Mouse (Mus musculus) spleen, adult 12 weeks (tissue): ENCODE results near the gene Arhgef7.

Experiments
- DNase-seq: peaks from one replicate; pipeline ENCODE4 v3.0.0; 2022; ENCODE audit warnings: low spot score

The Arhgef7 gene

DNA sequence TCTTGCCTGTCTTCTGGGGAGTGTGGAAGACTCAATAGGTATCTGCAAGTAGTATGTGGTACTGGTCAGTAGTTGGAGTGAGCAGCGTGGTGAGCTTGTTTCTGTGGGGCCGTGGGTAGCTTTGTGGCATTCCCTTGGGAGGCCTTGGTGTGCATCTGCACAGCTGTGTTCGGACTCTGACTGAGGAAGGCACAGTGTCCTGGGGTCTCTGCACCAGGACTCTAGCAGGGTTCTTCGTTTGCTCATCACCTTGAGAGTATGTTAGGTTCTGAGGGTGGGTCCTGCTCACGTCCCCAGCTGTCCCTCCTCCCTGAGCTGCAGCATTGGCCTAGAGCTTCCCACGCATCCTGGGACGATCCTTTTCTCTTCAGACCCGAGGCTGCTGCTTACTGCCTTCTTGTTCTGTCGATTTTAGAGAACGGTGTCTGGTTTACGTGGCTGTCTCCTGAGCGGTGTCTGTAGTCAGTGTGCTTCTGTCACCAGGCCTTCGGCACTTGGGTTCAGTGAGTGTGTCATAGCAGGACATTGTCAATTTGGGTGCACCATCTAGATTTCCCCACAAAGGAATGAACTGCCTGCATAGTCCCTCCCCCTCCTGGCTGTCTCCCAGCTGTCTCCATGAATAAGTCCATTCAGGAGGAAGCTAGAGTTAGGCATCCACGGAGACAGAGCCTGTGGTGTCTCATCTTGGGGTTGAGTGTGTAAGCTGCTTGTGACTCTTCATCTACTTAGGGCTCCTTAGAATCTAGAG, 70.4 kb downstream of the Arhgef7 start:
- no peak for DNase-seq

DNA sequence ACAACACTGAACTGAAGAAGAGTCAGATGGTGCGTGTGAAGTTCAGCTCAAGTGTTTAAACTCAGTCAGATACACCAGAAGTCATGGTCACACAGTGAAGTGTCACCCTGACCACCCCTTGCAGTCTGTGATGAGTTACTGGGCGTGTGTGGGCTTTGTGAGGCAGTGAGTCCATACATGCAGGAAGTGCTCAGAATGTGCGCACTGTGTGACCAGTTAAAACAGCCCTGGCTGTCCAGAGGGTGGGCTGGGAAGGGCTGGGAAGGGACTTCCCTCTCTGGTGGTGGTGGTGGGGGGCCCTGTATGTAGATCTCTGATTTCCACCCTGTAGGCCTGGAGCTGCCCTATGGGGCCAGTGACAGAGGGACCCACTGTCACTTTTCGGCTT, 71.0 kb downstream of the Arhgef7 start:
- no peak for DNase-seq

DNA sequence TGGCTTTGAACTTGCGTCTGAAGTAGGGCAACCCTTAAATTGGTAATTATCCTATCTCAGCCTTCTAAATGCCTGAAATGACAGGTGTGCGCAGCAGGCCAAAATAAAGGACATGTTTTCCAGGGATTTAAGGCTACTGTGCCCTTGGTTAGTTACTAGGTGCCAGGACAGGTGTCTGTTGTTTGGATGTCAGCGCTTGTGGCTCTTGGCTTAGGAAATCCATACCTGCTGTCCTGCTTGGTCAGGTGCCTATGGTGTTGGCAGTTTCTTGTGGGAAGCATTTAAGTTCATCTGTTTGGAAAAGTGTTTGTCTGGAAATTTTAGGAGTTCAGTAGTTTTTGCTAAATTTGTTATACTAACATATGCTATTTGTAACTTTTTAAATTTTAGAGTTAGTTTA, 71.6 kb downstream of the Arhgef7 start:
- DNase-seq = no peak

DNA sequence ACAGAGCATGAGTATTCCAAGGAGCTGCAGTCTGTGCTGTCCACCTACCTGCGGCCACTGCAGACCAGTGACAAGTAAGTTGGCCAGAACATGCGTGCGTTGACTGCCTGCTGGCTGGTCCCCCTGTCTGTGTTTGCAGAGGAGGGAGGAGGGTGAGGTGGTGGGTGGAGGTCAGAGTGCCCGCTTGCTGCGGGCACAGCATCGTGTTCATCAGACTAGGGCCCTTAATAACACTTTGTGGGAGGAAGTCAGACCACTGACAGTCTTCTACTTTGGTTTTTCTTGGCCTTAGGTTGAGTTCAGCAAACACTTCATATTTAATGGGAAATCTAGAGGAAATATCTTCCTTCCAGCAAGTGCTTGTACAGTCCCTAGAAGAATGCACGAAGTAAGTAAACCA, 73.0 kb downstream of the Arhgef7 start:
- no peak for DNase-seq

DNA sequence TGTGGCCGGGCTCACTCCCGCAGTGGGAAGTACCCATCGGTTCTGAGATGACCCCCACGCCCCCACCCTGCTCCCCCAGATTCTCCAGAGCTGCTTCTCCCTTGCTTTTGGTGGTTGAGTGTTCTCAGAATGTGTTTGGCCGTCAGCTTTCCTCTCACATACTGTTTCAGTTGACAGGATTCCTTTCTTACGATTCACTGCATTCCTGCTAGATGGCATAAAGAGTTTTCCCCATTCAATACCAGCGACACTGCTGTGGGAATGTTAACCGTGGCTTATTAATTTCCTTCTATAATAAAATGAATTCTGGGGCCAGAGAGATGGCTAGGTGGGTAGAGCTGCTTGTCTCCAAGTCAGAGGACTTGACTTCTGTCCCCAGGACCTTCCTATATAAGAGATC, 74.0 kb downstream of the Arhgef7 start:
- DNase-seq = no peak

DNA sequence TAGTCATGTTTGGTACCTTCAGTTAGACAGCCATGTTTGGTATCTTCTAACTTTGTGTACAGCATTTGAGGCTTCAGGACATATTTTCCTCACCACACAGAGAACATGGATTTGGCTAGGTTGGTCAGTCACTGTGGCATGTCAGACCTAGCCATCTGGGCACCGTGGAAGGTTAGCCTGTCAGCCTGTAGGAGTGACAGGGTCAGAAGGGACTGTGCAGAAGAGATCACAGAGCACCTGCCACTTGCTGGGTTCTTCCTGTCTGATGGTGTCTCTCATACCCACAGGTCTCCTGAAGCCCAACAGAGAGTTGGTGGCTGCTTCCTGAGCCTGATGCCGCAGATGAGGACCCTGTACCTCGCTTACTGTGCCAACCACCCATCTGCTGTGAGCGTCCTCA, 77.4 kb downstream of the Arhgef7 start:
- no peak for DNase-seq

DNA sequence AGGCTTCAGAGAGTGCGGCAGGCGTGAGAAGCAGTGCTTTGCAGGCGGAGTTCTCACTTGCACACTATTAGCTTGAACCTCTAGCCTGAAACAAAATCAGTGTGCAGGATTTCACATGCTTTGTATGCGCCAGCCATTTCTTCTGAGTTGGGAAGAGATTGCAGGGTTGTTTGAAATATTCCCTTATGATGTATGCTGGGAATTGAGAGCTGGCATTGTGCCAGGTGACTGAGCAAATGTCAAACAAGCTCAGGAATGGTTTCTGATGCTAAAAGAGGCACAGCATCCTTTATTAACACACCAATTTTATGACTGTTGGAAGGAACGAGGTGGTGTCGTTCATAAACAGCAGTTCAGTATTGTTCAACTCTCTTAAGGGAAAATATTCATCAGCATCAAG, 78.7 kb downstream of the Arhgef7 start:
- DNase-seq = no peak

DNA sequence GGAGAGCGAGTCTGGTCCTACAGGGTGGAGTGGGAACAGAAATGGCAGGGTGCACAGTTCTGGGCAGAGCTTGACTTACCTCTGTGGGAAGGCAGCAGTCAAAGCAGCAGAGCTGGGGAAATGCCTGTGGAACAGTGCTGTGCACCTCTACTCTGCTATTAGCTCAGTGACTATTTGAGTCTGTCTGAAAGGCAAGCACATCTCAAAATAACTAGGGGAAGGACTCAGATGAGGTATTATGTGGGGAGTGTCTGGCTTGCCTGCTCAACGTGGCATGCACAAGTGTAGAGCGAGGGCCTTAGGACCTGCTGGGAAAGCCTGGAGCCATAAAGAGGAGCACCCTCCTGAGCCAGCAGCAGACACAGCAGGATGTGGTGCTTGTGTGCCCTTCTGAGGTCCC, 79.8 kb downstream of the Arhgef7 start:
- DNase-seq = no peak

DNA sequence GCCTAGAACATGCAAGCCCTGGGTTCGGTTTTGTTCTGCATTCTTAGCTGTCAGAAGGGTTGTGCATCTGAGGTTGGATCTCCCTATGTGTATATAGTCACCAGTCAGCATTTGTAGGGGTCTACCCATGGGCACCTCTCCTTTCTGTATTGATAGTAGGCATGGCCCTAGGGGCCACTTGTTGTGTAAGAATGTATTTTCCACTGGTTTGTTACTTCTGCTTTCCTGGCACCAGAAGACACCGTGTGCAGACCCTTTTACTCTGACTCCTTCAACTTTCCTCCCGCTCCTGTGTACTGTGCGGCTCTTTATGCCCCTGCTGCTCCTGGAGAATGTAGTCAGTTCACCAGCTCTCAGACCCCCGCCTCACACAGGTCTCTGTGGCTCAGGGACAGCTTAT, 80.5 kb downstream of the Arhgef7 start:
- DNase-seq = no peak

DNA sequence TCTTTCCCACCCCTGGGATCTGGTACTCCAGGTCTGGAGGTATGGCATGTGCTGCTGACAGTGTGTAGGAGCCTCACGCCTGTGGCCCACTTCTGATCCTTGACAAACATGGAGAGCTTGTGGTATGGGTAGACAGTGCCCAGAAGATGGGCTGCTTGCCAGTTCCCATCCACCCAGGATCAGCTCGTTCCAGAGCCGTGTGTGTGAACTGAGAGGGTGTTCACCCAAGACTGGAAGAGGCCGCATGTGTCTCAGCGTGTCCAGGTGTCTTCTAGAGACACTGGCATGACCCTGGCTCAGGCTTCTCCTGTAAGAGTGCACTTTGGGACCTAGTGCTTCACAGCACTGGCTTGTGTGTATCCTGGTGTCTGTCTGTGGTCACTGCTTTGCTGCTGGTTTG, 82.9 kb downstream of the Arhgef7 start:
- no peak for DNase-seq

DNA sequence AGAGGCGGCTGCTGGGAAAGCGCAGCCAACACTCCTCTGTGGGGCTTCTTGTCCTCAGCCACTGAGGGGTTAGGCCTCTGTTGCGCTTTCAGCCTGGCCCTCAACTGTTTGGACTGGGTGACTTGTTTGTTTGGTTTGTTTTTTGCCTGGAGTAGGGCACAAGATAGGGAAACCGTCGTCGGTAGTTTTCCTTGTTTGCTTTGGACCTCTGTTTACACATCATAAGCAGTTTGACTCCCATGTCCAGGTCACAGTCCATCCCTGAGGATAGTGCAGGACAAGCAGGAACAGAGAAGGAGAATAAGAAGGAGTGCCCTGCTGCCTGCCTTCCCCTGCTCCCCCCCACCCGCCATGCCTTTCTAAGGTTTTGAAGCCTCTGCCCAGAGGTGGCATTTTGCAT, 86.3 kb downstream of the Arhgef7 start:
- no peak for DNase-seq

DNA sequence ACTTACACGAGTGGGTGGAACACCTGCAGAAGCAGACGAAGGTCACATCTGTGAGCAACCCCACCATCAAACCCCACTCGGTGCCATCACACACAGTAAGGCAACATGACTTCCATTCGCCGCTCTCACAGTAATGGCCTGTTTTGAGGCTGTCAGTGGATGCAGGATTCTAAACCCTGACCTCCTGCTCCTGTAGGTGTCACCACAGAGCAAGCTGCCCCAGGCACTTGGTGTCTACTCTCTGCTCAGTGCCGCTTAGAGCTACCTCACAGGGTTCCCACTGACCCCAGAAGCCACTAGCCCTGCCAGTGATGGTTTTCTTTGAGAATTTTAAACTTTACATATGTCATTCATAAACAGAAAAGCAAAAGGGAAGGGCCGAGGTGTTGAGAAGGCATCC, 87.7 kb downstream of the Arhgef7 start:
- no peak for DNase-seq

DNA sequence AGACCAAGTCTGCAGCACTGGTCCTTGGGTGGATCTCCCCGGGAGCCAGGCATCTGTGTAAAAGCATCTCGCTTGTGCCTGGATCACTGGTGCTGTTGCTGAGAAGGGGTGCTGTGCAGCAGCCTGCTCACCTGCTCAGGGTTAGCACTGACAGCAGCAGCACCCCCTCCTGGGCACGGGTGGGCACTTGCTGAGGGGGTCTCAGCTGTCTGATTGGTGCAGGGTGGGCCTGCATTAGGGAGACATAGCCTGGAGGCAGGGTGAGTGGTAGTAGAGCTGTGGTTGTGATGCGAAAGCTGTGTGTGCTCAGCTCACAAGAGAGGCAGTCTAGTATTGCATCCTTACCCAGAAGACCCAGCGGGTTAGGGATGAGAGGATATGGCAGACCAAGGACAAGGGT, 92.6 kb downstream of the Arhgef7 start:
- no peak for DNase-seq

DNA sequence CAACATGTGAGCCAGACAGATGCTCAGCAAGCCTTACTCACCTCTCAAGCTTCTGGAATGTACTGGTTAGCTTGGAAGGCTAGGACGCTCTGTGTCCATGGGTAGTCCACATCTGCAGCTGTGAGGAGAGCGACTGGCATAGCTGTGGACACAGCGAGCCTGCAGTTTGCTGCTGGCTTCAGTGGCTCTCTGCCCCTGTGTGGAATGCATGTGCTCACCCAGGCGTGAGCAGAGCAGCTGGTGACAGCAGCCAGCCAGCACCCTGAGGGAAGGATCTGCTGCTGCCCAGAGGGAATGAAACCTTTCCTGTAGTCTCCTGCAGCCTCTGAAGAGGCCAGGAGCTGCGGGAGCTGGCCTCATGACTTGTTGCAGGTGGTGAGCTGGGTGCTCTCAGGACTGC, 93.0 kb downstream of the Arhgef7 start:
- no peak for DNase-seq

DNA sequence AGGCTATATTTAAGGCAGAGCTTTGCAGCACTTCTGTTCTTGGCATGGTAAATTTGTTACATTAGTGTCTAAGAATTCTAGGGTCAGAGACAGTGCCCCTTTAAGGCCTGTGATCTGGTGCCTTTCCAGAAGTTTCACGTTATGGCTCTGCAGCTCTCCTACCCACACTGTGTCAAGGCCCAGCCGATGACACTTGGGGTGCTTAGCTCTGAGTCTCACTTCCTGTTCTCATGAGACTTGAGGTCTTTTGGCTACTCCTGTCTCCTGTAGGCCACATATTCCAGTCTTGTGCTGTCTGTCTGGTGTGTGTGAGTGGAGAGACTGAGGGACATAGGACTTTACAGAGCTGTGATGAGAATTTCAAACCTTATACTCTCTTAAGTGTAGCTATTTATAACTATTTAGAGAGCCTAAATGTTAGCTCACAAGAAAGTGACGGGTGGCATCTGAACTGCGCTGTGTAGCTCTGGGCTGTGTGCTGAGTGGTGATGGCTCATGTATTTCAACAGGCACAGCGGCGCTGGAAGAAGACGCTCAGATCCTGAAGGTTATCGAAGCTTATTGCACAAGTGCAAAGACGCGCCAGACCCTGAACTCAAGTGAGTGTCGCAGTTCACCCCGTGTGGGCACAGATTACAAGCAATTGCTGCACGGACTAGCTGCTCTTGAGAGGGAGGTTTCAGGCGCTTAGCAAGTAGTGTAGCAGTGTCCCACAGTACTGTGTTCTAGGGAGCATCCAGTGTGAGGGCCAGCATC, 94.1 kb downstream of the Arhgef7 start:
- no peak for DNase-seq

DNA sequence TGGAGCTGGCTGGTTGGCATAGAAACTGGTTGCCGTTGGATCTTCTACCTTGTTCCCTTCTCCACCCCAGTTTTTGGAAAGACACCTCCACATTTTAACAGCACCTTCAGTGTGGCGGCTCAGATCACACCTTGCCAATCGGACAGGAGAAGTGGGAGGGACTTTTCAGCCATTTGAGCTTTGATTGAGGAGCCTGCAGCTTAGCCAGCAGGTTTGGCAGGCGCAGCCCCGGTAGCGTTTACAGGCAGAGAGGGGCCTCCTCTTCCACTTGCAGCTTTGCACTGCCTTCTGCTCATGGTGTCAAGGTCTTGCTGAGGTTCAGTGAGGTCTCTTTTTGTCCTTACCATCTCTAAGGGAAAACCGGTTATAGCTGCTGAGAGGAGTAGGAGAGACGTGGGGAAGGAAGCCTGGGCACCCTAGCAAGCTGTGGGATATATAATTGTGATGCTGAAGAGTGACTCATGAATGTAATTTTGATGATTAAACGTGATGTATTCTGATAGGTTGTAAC, 95.1 kb downstream of the Arhgef7 start:
- DNase-seq = no peak

DNA sequence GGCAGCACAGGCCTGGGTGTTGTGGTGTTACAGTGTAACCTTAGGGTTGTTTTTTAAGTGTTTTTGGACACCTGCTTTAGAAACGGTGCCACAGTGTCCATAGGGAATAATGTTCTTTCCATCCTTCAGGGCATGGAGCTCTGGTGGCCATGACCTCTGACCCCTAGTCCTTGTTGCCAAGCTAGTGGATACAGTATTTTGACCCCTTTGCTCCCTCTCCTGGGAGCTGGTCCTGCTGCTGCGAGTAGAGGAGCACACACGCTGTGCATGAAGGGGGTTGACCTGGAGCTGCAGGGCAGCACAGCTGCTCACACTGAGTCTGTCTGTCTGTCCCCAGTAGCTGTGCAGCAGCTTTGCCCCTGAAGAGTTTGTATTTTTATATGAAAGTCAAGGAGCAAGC, 98.2 kb downstream of the Arhgef7 start:
- no peak for DNase-seq

DNA sequence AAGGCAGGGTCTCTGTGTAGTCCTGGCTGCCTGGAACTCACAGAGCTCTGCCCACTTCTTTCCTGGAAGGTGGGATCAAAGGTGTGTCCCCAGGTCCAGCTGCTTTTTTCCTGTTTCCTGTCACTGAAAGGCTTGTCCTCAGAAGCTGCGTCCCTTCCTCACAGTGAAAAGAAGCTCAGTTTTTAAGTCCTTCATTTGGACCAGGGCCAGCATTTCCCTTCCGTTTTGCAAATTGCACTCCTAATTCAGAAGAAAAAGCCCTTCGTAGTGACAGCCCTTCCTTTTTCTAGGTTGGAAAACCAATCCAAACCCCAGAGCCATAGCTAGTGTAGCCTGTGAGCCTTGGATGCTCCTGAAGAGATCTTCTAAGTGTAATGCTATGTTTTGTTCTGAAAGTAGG, 99.8 kb downstream of the Arhgef7 start:
- DNase-seq = no peak

DNA sequence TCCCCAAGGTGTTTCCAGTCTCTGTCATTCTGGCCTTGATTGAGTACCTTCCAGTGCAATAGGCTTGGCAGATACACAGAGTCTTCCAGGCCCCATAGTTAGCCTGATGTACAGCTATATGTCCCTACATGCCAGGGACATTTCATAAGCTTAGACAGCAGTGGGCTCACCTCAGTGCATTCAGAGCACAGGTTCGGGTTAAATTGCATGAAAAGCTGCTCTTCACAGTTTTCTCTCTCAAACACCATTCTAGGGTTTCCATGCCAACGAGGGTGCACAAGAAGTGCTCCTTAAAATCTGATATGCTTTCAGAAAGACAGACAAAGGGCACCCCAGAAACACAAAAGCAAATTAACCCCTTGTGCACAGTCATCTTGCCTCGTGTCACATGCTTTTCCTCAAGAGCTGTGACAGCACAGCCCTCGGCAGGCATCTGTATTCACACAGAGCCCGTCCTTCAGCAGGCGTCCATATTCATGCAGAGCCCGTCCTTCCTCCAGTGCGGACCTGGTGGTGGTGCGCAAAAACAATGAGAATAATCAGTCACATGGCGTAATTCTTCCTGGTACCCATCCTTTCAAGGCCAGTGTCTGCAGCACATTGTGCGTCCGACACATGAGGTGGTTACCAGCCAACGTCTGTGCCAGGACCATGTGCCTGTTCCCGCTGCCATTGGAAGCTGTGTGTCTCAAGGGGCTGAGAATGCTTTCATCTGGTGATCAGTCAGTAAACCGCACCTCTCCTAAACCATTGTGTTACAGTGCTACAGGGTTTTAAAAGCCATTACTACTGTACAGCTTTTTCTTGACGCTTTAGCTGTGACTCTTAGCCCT, 102.9 kb downstream of the Arhgef7 start:
- DNase-seq = no peak

DNA sequence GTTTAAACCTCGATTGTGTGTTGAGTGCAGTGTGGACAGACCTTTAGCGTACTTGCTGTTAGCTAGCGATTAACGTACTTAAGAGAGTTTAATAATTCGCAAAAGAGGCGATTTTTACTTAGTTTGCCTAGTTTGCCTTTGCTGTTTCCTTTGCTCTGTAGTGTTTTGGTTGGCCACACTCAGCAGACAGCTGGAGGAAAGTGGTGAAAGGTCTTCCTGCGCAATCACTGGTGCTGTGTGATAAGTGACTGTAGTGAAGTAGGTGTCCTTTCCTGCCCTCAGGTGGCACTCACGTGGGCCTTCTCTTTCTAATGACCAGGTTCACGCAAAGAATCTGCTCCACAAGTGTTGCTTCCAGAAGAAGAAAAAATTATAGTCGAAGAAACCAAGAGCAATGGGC, 103.7 kb downstream of the Arhgef7 start:
- DNase-seq = no peak

DNA sequence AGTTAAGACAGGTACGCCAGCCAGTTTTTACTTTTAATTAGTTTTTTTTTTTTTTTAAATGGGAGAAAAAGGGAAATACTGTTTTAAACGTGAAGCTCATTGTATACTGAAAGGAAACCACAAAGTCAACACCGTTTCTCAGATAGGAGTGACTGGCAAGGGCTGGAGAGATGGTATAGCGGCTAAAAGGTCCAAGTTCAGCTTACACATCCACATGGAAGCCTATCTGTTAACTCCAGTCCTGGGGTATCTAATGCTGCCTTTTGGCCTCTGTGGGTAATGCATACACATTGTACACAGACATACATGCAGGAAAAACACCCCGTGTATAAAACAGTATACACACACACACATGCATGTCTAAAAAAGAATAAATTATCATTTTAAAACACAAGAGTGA, 104.4 kb downstream of the Arhgef7 start:
- DNase-seq = no peak

DNA sequence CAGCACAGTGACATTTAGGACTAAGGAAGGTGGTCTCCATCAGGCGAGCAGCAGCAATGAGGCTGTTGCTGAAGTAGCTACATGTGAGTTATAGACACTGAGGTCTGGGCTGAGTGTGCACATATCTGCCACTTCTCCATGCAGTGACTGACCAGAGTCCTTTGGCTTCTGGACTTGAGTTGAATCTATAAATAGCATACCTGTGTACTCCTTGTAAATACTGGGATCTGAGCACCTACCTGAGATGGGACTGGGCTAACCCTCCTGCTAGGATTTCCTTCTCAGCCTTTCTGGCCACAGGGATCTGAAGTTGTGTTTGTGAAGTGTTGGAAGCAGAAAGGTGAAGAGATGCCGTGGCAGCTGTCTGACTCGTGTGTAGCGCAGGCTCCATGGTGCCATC, 105.6 kb downstream of the Arhgef7 start:
- DNase-seq = no peak

DNA sequence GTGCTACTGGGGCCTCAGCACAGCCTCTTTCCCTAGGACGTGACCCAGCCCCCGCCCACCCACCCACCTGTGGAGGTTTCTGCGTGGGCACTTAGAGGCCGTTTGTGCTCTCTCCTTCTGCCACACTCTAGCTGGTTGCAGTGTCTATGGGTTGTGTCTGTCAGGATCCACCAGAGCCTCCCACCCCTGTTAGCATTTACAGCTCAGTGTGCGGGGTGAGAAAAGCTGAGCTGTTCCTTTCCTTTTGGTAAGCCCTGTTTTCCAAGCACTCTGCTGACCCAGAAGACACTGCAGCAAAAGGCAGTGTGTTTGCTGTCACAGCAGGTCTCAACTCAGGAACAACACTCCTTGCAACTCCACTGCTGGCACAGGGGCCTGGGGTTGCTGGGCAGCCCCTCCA, 106.7 kb downstream of the Arhgef7 start:
- DNase-seq = no peak
